Mouse (Mus musculus) adrenal gland, adult 18-20 months (tissue): ENCODE data around the gene Gm36079. TPM values are rescaled to one million over a fixed set of nuclear protein-coding genes. Genes with fewer than 3 reads are reported as not detected.
"Not testable (repeated sequence)": the region's sequence is repeated elsewhere in the genome, so short reads cannot be mapped to it uniquely, and the experiment has no call there.

Experiments used
- DNase-seq, 2 experiments: peaks; one replicate each; pipeline ENCODE4 v3.0.0; 2021 to 2022; ENCODE audit warnings: low spot score in 2 of 2
- total RNA-seq, 2 experiments: library from RNA; stranded (reverse); gene quantifications; 1 replicate in 1 of 2; 2 replicates in 1 of 2; pipeline ENCODE4 v1.2.3; 2021

Gene Gm36079
- total RNA-seq, 2 experiments from 2014 or later: not detected

GRCm38 (mm10) chr13:120021477-120021876 is 5.3 kb downstream of the Gm36079 start:
- DNase-seq: peak in 1 of 2 experiments; percentile 3

- not testable (repeated sequence) for DNase-seq
Observed at GRCm38 (mm10) chr13:120015348-120016007, 11.3 kb downstream of the Gm36079 start.

- DNase-seq: not testable (repeated sequence)
Observed at GRCm38 (mm10) chr13:120013962-120014361, 12.8 kb downstream of the Gm36079 start.

- DNase-seq: not testable (repeated sequence)
Observed at GRCm38 (mm10) chr13:120013544-120013943, 13.3 kb downstream of the Gm36079 start.

GRCm38 (mm10) chr13:120010068-120010467 is 16.7 kb downstream of the Gm36079 start:
- not testable (repeated sequence) for DNase-seq

- not testable (repeated sequence) for DNase-seq
Observed at GRCm38 (mm10) chr13:119999215-119999614, 27.6 kb downstream of the Gm36079 start.

GRCm38 (mm10) chr13:119998442-119999086 is 28.2 kb downstream of the Gm36079 start:
- DNase-seq: not testable (repeated sequence)

GRCm38 (mm10) chr13:119991917-119992496 is 34.8 kb downstream of the Gm36079 start:
- not testable (repeated sequence) for DNase-seq

GRCm38 (mm10) chr13:119991264-119991663 is 35.5 kb downstream of the Gm36079 start:
- DNase-seq: not testable (repeated sequence)

Other genes starting within 250 kb of the Gm36079 start
- gene Zfp131, start 236.1 kb downstream of the Gm36079 start, total RNA-seq: 10 to 100 TPM; 38.3 to 39.2 TPM
- gene AF067063, start 196.8 kb downstream of the Gm36079 start, total RNA-seq: not detected
- gene D13Ertd608e, start 191.0 kb downstream of the Gm36079 start, total RNA-seq: not detected
- not detected for gene Tcstv1, start 132.2 kb downstream of the Gm36079 start, total RNA-seq
- not detected for gene Gm21761, start 97.7 kb downstream of the Gm36079 start, total RNA-seq
- not detected for gene B020031M17Rik, start 76.2 kb downstream of the Gm36079 start, total RNA-seq
- gene Gm21188, start 25.2 kb upstream of the Gm36079 start, total RNA-seq: under 1 TPM in 1 of 2 experiments, not detected in 1; 0.58 TPM
- not detected for gene Gm20767, start 113.2 kb upstream of the Gm36079 start, total RNA-seq
- gene Gm21818, start 145.4 kb upstream of the Gm36079 start, total RNA-seq: not detected
- gene Gm21762, start 188.9 kb upstream of the Gm36079 start, total RNA-seq: not detected
- gene Gm21731, start 212.1 kb upstream of the Gm36079 start, total RNA-seq: not detected
- gene AF067061, start 236.1 kb upstream of the Gm36079 start, total RNA-seq: not detected